Comparison of ENCODE assay signal across 8 mouse cellular contexts in genomic region chr6:115480322-115481017, GRCm38 (mm10).
DNase-seq lines count a peak whose midpoint lies in the region; ATAC-seq and TF ChIP-seq lines count a peak whose summit lies in the region.

No protein-coding gene starts in this region.

- H3K27me3 ChIP-seq in heart, embryonic 10.5 days (ENCODE audit: insufficient read depth, poor library complexity, severe bottlenecking), result 0 out of 2 replicates have a peak, but pooled peaks cover 8% of the 10 kb centered on the region

- intact Hi-C loops in gastrocnemius, adult 2 months (cut with DNase I), result no loop called here

- ATAC-seq in megakaryocyte progenitor cell, adult 5-6 weeks (replicated peaks; ENCODE audit: poor library complexity), result peak; percentile 82

- peak; percentile 47 for DNase-seq in gastrocnemius, adult 2 months
- no peak for DNase-seq in gastrocnemius, adult 8-10 months (ENCODE audit: low spot score in 2 of 2)
- DNase-seq in adipocyte (ENCODE audit: low spot score), result peak; percentile 85
- peak; percentile 85 for DNase-seq in heart, embryonic 10.5 days (ENCODE audit: low spot score)
- peak; percentile 62 for DNase-seq in kidney, postnatal 14 days
- no peak for DNase-seq in cerebellum, adult 11-12 months
- no peak for DNase-seq in Muller cell, postnatal 12 days (ENCODE audit: inconsistent ontology term)

- H3K27ac ChIP-seq in gastrocnemius, adult 2 months, result peak overlapping the region; percentile 56
- peak overlapping the region; percentile 70 for H3K27ac ChIP-seq in heart, embryonic 10.5 days

- no peaks in the 10 kb centered on the region for H3K36me3 ChIP-seq in heart, embryonic 10.5 days

- no peak for TF ChIP-seq CTCF in gastrocnemius, adult 2 months (IDR thresholded peaks at IDR 0.05)

- H3K4me1 ChIP-seq in heart, embryonic 10.5 days, result peaks cover 38% of the 10 kb centered on the region

- WGBS in heart, embryonic 10.5 days, result 16% methylated on average over 5 of the region's 5 CpGs

- no peak overlapping the region for H3K4me3 ChIP-seq in gastrocnemius, adult 2 months
- H3K4me3 ChIP-seq in heart, embryonic 10.5 days, result no peak overlapping the region

- no peaks in the 10 kb centered on the region for H3K9me3 ChIP-seq in heart, embryonic 10.5 days

Comparison
In these comparisons a context has a peak if more than half of its experiments do, and no peak if none do; other contexts are left out.
1. DNase-seq: peak in gastrocnemius, adult 2 months (single experiment), adipocyte (single experiment), heart, embryonic 10.5 days (single experiment) and kidney, postnatal 14 days (single experiment); none in gastrocnemius, adult 8-10 months (0 of 2), cerebellum, adult 11-12 months (single experiment) and Muller cell, postnatal 12 days (single experiment).